Mouse (Mus musculus) CH12.LX (cell line): ENCODE results near the gene Pip5kl1.
A peak's percentile ranks its signal among the peaks of the same experiment; 100 is the strongest.

Experiments used
- CTCF ChIP-seq, 2 experiments: IDR thresholded peaks in 1 of 2; conservative IDR thresholded peaks in 1 of 2; 2 replicates each; pipeline ENCODE4 v1.5.1; 2011 to 2012; ENCODE audit warnings: low read depth in 2 of 2, low read length in 2 of 2, improper control_type of control experiment in 1 of 2, inconsistent platforms in 1 of 2, mild to moderate bottlenecking in 1 of 2, moderate library complexity in 1 of 2
- EP300 ChIP-seq: IDR thresholded peaks from 2 replicates; pipeline ENCODE4 v1.6.1; 2011; ENCODE audit warnings: low read length, improper control_type of control experiment
- KAT2A ChIP-seq: IDR thresholded peaks from 2 replicates; pipeline ENCODE4 v1.6.1; 2012; ENCODE audit warnings: low read length, improper control_type of control experiment, inconsistent platforms; ENCODE audit not compliant: insufficient replicate concordance
- MAFK ChIP-seq: IDR thresholded peaks from 2 replicates; pipeline ENCODE4 v1.6.1; 2011; ENCODE audit warnings: low read length, improper control_type of control experiment; ENCODE audit not compliant: insufficient replicate concordance
- MAX ChIP-seq: IDR thresholded peaks from 2 replicates; pipeline ENCODE4 v1.6.1; 2011; ENCODE audit warnings: low read length, improper control_type of control experiment
- MXI1 ChIP-seq: IDR thresholded peaks from 2 replicates; pipeline ENCODE4 v1.6.1; 2011; ENCODE audit warnings: mild to moderate bottlenecking, low read depth, low read length, improper control_type of control experiment
- NELFE ChIP-seq: IDR thresholded peaks from 2 replicates; pipeline ENCODE4 v1.6.1; 2011; ENCODE audit warnings: low read depth, low read length, improper control_type of control experiment
- POLR2A ChIP-seq: IDR thresholded peaks from 2 replicates; pipeline ENCODE4 v1.6.1; 2011; ENCODE audit warnings: low read depth, mild to moderate bottlenecking, improper control_type of control experiment, low read length
- TCF12 ChIP-seq: IDR thresholded peaks from 2 replicates; pipeline ENCODE4 v1.6.1; 2014; ENCODE audit warnings: low read depth, mild to moderate bottlenecking, inconsistent platforms, low read length, improper control_type of control experiment
- USF1 ChIP-seq: IDR thresholded peaks from 2 replicates; pipeline ENCODE4 v1.6.1; 2014; ENCODE audit warnings: low read depth, mild to moderate bottlenecking, inconsistent platforms, low read length, improper control_type of control experiment
- ZC3H11A ChIP-seq: IDR thresholded peaks from 2 replicates; pipeline ENCODE4 v1.6.1; 2012; ENCODE audit warnings: low read depth, mild to moderate bottlenecking, inconsistent platforms, low read length, improper control_type of control experiment
- ZKSCAN1 ChIP-seq: IDR thresholded peaks from 2 replicates; pipeline ENCODE4 v1.6.1; 2012; ENCODE audit warnings: low read depth, inconsistent platforms, low read length, improper control_type of control experiment, borderline replicate concordance
- ZNF384 ChIP-seq: IDR thresholded peaks from 2 replicates; pipeline ENCODE4 v1.6.1; 2012; ENCODE audit warnings: low read depth, low read length, improper control_type of control experiment, inconsistent platforms

GRCm38 (mm10) chr2:32581450-32582095, 7.0 kb downstream of the Pip5kl1 start:
- TF ChIP-seq MAX (no peak), CTCF (conservative IDR thresholded peaks at IDR 0.05 in 1 of 2, IDR thresholded peaks at IDR 0.05 in 1 of 2; ENCODE audit: low read depth in 2 of 2, low read length in 2 of 2) (0 out of 4 replicates have a peak, but pooled peaks have one; percentile 1 to 13), ZC3H11A (no peak), POLR2A (no peak), EP300 (no peak), TCF12 (no peak), ZNF384 (no peak), USF1 (no peak), NELFE (no peak), KAT2A (no peak), ZKSCAN1 (no peak), MAFK (no peak), MXI1 (no peak)
